Mouse (Mus musculus) embryonic facial prominence, embryonic 14.5 days (tissue): ENCODE results near the gene Bckdhb. TPM values are rescaled to one million over a fixed set of nuclear protein-coding genes. Genes with fewer than 3 reads are reported as not detected.
A peak's percentile ranks its signal among the peaks of the same experiment; 100 is the strongest.

Source experiments
- ATAC-seq: fragments of 200-750 bp; cut with Nextera tagmentation; 2 replicates; pipeline ENCODE4 v1.8.0; 2017; ENCODE audit warnings: low read depth, moderate number of reproducible peaks, moderate TSS enrichment
- DNase-seq: peaks from one replicate; pipeline ENCODE4 v3.0.0-alpha.2; 2015; ENCODE audit warnings: low spot score
- H3K27ac ChIP-seq: fragments of 300-500 bp; sonication (generic); replicated peaks from 2 replicates; pipeline ENCODE4 v1.5.1; 2014; ENCODE audit warnings: low read depth, mild to moderate bottlenecking, low read length, moderate library complexity
- H3K27me3 ChIP-seq: fragments of 300-500 bp; sonication (generic); replicated peaks from 2 replicates; pipeline ENCODE4 v1.6.1; 2014; ENCODE audit warnings: low read length; ENCODE audit not compliant: control insufficient read depth, insufficient read depth
- H3K36me3 ChIP-seq: fragments of 300-500 bp; sonication (generic); 2 replicates; pipeline ENCODE4 v1.6.1; 2014; ENCODE audit warnings: low read length, mixed read lengths; ENCODE audit not compliant: control insufficient read depth, insufficient read depth
- H3K4me1 ChIP-seq: fragments of 300-500 bp; sonication (generic); 2 replicates; pipeline ENCODE4 v1.6.1; 2014; ENCODE audit warnings: antibody characterized with exemption, low read length; ENCODE audit not compliant: control insufficient read depth, insufficient read depth
- H3K4me2 ChIP-seq: fragments of 300-500 bp; sonication (generic); 2 replicates; pipeline ENCODE4 v1.6.1; 2014; ENCODE audit warnings: low read depth, mild to moderate bottlenecking, low read length, moderate library complexity, mixed read lengths
- H3K4me3 ChIP-seq: fragments of 300-500 bp; sonication (generic); 2 replicates; pipeline ENCODE4 v1.5.1; 2014; ENCODE audit warnings: low read depth, mild to moderate bottlenecking, low read length
- H3K9ac ChIP-seq: fragments of 300-500 bp; sonication (generic); 2 replicates; pipeline ENCODE4 v1.6.1; 2014; ENCODE audit warnings: low read depth, mild to moderate bottlenecking, low read length, moderate library complexity, mixed read lengths
- H3K9me3 ChIP-seq: fragments of 300-500 bp; sonication (generic); 2 replicates; pipeline ENCODE4 v1.6.1; 2016; ENCODE audit warnings: low read length; ENCODE audit not compliant: control insufficient read depth
- WGBS: fragments of 180-500 bp; shearing (Covaris S2); extraction: QIAGEN DNeasy Blood & Tissue Kit; methylation state at CpG from one replicate; pipeline ENCODE4 v1.1.7; 2014; 5-methylcytosine and 5-hydroxymethylcytosine counted together
- polyA plus RNA-seq: library from polyadenylated mRNA; unstranded; fragments of >200 nt; fragmentation: Nextera tagmentation; extraction: Ambion mirVana; gene quantifications from 2 replicates; pipeline ENCODE4 v1.2.1, GENCODE M21; 2014

Bckdhb gene
- polyA plus RNA-seq, 1 experiment from 2014 or later = 41.6 TPM

- H3K4me1 ChIP-seq = peaks cover 12% of the 10 kb centered on the region
- H3K4me3 ChIP-seq = no peak overlapping the region
- H3K27me3 ChIP-seq = no peaks in the 10 kb centered on the region
- no peaks in the 10 kb centered on the region for H3K36me3 ChIP-seq
- H3K9ac ChIP-seq = no peak overlapping the region
- H3K27ac ChIP-seq = no peak overlapping the region
- WGBS = 86% methylated on average over 3 of the region's 3 CpGs
- no peak for DNase-seq
- no peak for ATAC-seq
- H3K4me2 ChIP-seq = no peak overlapping the region
- H3K9me3 ChIP-seq = no peaks in the 10 kb centered on the region
Measured at GRCm38 (mm10) chr9:84063617-84064016, 138.7 kb downstream of the Bckdhb start.

GRCm38 (mm10) chr9:84064113-84064512, 139.2 kb downstream of the Bckdhb start:
- 63% methylated on average over 4 of the region's 4 CpGs for WGBS
- ATAC-seq = no peak

GRCm38 (mm10) chr9:84070247-84070646, 145.3 kb downstream of the Bckdhb start:
- Histone ChIP-seq H3K36me3 (no peaks in the 10 kb centered on the region), H3K9ac (no peak overlapping the region), H3K27ac (no peak overlapping the region), H3K4me1 (peaks cover 21% of the 10 kb centered on the region), H3K9me3 (no peaks in the 10 kb centered on the region), H3K4me3 (no peak overlapping the region), H3K4me2 (no peak overlapping the region), H3K27me3 (no peaks in the 10 kb centered on the region)
- 63% methylated on average over 6 of the region's 6 CpGs for WGBS
- DNase-seq (no peak), ATAC-seq (no peak)

More at GRCm38 (mm10) chr9:84064113-84064512, 139.2 kb downstream of the Bckdhb start:
- H3K4me1 ChIP-seq = peaks cover 12% of the 10 kb centered on the region
- H3K9ac ChIP-seq = no peak overlapping the region
- no peaks in the 10 kb centered on the region for H3K27me3 ChIP-seq
- H3K4me2 ChIP-seq = no peak overlapping the region
- H3K27ac ChIP-seq = no peak overlapping the region
- no peaks in the 10 kb centered on the region for H3K36me3 ChIP-seq
- H3K9me3 ChIP-seq = no peaks in the 10 kb centered on the region
- DNase-seq = no peak
- H3K4me3 ChIP-seq = no peak overlapping the region

GRCm38 (mm10) chr9:84070740-84071139, 145.8 kb downstream of the Bckdhb start:
- H3K36me3 ChIP-seq = no peaks in the 10 kb centered on the region
- no peak overlapping the region for H3K9ac ChIP-seq
- peaks cover 21% of the 10 kb centered on the region for H3K4me1 ChIP-seq
- no peak overlapping the region for H3K27ac ChIP-seq
- DNase-seq (no peak), ATAC-seq (no peak)
- H3K27me3 ChIP-seq = no peaks in the 10 kb centered on the region
- 64% methylated on average over 5 of the region's 5 CpGs for WGBS
- H3K9me3 ChIP-seq = no peaks in the 10 kb centered on the region
- no peak overlapping the region for H3K4me2 ChIP-seq
- no peak overlapping the region for H3K4me3 ChIP-seq

GRCm38 (mm10) chr9:84072534-84072933, 147.6 kb downstream of the Bckdhb start:
- Histone ChIP-seq H3K27ac (peak overlapping the region; percentile 21; the same call in 1 of the 2 replicates), H3K27me3 (no peaks in the 10 kb centered on the region), H3K4me1 (peaks cover 11% of the 10 kb centered on the region), H3K4me2 (peak overlapping the region; percentile 40), H3K36me3 (no peaks in the 10 kb centered on the region), H3K4me3 (0 out of 2 replicates have a peak overlapping the region, but pooled peaks have one; percentile 13), H3K9ac (no peak overlapping the region), H3K9me3 (no peaks in the 10 kb centered on the region)
- no peak for ATAC-seq
- DNase-seq = no peak
- 43% methylated on average over 6 of the region's 6 CpGs for WGBS

GRCm38 (mm10) chr9:84073237-84073636, 148.3 kb downstream of the Bckdhb start:
- Histone ChIP-seq H3K27ac (no peak overlapping the region; the same call in 1 of the 2 replicates), H3K4me2 (peak overlapping the region; percentile 40), H3K4me1 (peaks cover 11% of the 10 kb centered on the region), H3K4me3 (peak overlapping the region; percentile 13; the same call in 1 of the 2 replicates), H3K9ac (peak overlapping the region; percentile 40; the same call in 1 of the 2 replicates), H3K36me3 (no peaks in the 10 kb centered on the region), H3K27me3 (no peaks in the 10 kb centered on the region), H3K9me3 (no peaks in the 10 kb centered on the region)
- DNase-seq = peak; percentile 60
- 35% methylated on average over 9 of the region's 9 CpGs for WGBS
- ATAC-seq = 0 out of 2 replicates have a peak, but pooled peaks have one; percentile 12

GRCm38 (mm10) chr9:84083551-84083950, 158.6 kb downstream of the Bckdhb start:
- H3K9ac ChIP-seq = no peak overlapping the region
- no peaks in the 10 kb centered on the region for H3K27me3 ChIP-seq
- no peak overlapping the region for H3K27ac ChIP-seq
- no peaks in the 10 kb centered on the region for H3K9me3 ChIP-seq
- H3K4me1 ChIP-seq = no peaks in the 10 kb centered on the region
- ATAC-seq = no peak
- no peaks in the 10 kb centered on the region for H3K36me3 ChIP-seq
- H3K4me3 ChIP-seq = no peak overlapping the region
- H3K4me2 ChIP-seq = no peak overlapping the region
- WGBS = 77% methylated on average over 4 of the region's 4 CpGs
- DNase-seq = no peak

- Histone ChIP-seq H3K9ac (no peak overlapping the region), H3K4me1 (no peaks in the 10 kb centered on the region), H3K36me3 (no peaks in the 10 kb centered on the region), H3K27me3 (no peaks in the 10 kb centered on the region), H3K4me2 (no peak overlapping the region), H3K9me3 (no peaks in the 10 kb centered on the region), H3K4me3 (no peak overlapping the region), H3K27ac (no peak overlapping the region)
- ATAC-seq (no peak), DNase-seq (no peak)
- WGBS = 91% methylated on average over 5 of the region's 5 CpGs
Measured at GRCm38 (mm10) chr9:84084686-84085085, 159.7 kb downstream of the Bckdhb start.

- Histone ChIP-seq H3K9ac (no peak overlapping the region), H3K4me1 (no peaks in the 10 kb centered on the region), H3K36me3 (no peaks in the 10 kb centered on the region), H3K27ac (no peak overlapping the region), H3K27me3 (no peaks in the 10 kb centered on the region), H3K4me2 (no peak overlapping the region), H3K9me3 (no peaks in the 10 kb centered on the region), H3K4me3 (no peak overlapping the region)
- no peak for DNase-seq
- WGBS = 57% methylated on average over 9 of the region's 9 CpGs
- ATAC-seq = no peak
Measured at GRCm38 (mm10) chr9:84090316-84091063, 165.5 kb downstream of the Bckdhb start.
